In genomic region chr17:30878626-30879025, GRCm38 (mm10) we compare ENCODE assay signal across 31 mouse cellular contexts. TPM values are rescaled to one million over a fixed set of nuclear protein-coding genes. Genes with fewer than 3 reads are reported as not detected.
DNase-seq lines count a peak whose midpoint lies in the region; ATAC-seq lines count a peak whose summit lies in the region.
"Had no signal": no experiment of that assay in that cellular context is flagged by ENCODE, and none has a peak within 500 bp of the region (broad histone marks: within the 10 kb centered on the region; RNA-seq: fewer than 3 reads in every experiment).

No protein-coding gene starts in this region.

- no peaks in the 10 kb centered on the region for H3K9me3 ChIP-seq in liver, embryonic 11.5 days (ENCODE audit: control insufficient read depth, low read length)
- peaks cover 3% of the 10 kb centered on the region; the same call in 1 of the 2 replicates for H3K9me3 ChIP-seq in midbrain, embryonic 11.5 days (ENCODE audit: control insufficient read depth, low read length)
- H3K9me3 ChIP-seq in midbrain, embryonic 14.5 days (ENCODE audit: control insufficient read depth, low read length), result no peaks in the 10 kb centered on the region
- H3K9me3 ChIP-seq: midbrain, embryonic 15.5 days; neural tube, embryonic 15.5 days had no signal

- H3K36me3 ChIP-seq in liver, embryonic 11.5 days (ENCODE audit: control insufficient read depth, insufficient read depth, low read length), result no peaks in the 10 kb centered on the region
- no peaks in the 10 kb centered on the region for H3K36me3 ChIP-seq in midbrain, embryonic 11.5 days (ENCODE audit: control insufficient read depth, insufficient read depth, low read length)
- H3K36me3 ChIP-seq in midbrain, embryonic 14.5 days (ENCODE audit: control insufficient read depth, insufficient read depth, low read length), result no peaks in the 10 kb centered on the region
- H3K36me3 ChIP-seq: midbrain, embryonic 15.5 days; neural tube, embryonic 15.5 days had no signal

- DNase-seq in liver, embryonic 11.5 days (ENCODE audit: low spot score), result no peak
- DNase-seq in liver (no peak), ZHBTc4 (ENCODE audit: low read depth, low spot score) (peak; percentile 96)
- DNase-seq in midbrain, embryonic 11.5 days (ENCODE audit: low spot score, missing footprints), result peak; percentile 78
- no peak for DNase-seq in midbrain, embryonic 14.5 days
- no peak for DNase-seq in yolk sac, embryonic 10.5 days (ENCODE audit: low spot score)
- DNase-seq: adrenal gland, postnatal 25 days; cerebellum, adult 2 months; cerebellum, postnatal 14 days; gastrocnemius, adult 2 months; gastrocnemius, postnatal 36 days; heart, adult 18-20 months; heart, postnatal 36 days; kidney, adult 9 months; kidney, postnatal 10 days; lung, embryonic 14.5 days; spleen, adult 18-20 months; thymus, adult 18-20 months; thymus, postnatal 25 days had no signal

- no peak overlapping the region for H3K27ac ChIP-seq in liver, embryonic 11.5 days (ENCODE audit: low read depth, low read length)
- H3K27ac ChIP-seq in midbrain, embryonic 11.5 days (ENCODE audit: low read depth, low read length), result no peak overlapping the region
- no peak overlapping the region for H3K27ac ChIP-seq in midbrain, embryonic 14.5 days (replicated peaks; ENCODE audit: low read depth, low read length)
- H3K27ac ChIP-seq: gastrocnemius, adult 2 months; hindbrain, embryonic 14.5 days; midbrain, embryonic 15.5 days; neural tube, embryonic 15.5 days; stomach, postnatal 0 days had no signal

- WGBS in liver, embryonic 11.5 days, result 18% methylated on average over 6 of the region's 6 CpGs
- WGBS in midbrain, embryonic 11.5 days, result 34% methylated on average over 6 of the region's 6 CpGs
- WGBS in midbrain, embryonic 14.5 days, result 22% methylated on average over 6 of the region's 6 CpGs

- H3K4me3 ChIP-seq in liver, embryonic 11.5 days (ENCODE audit: low read depth, low read length), result no peak overlapping the region
- H3K4me3 ChIP-seq in midbrain, embryonic 11.5 days (ENCODE audit: low read depth, low read length), result no peak overlapping the region
- H3K4me3 ChIP-seq in midbrain, embryonic 14.5 days (replicated peaks; ENCODE audit: low read depth, low read length), result no peak overlapping the region
- H3K4me3 ChIP-seq: erythroblast, embryonic 14.5 days; gastrocnemius, adult 2 months; megakaryocyte, embryonic 14.5 days; midbrain, embryonic 15.5 days; neural tube, embryonic 15.5 days had no signal

- H3K4me2 ChIP-seq in liver, embryonic 11.5 days, result 0 out of 2 replicates have a peak overlapping the region, but pooled peaks have one; percentile 2
- H3K4me2 ChIP-seq in midbrain, embryonic 11.5 days, result no peak overlapping the region
- H3K4me2 ChIP-seq in midbrain, embryonic 14.5 days (ENCODE audit: low read length), result no peak overlapping the region
- H3K4me2 ChIP-seq: heart, embryonic 11.5 days; hindbrain, embryonic 14.5 days; lung, embryonic 14.5 days; midbrain, embryonic 15.5 days; neural tube, embryonic 15.5 days had no signal

- H3K27me3 ChIP-seq in liver, embryonic 11.5 days (replicated peaks; ENCODE audit: control insufficient read depth, insufficient read depth, low read length), result no peaks in the 10 kb centered on the region
- H3K27me3 ChIP-seq in midbrain, embryonic 11.5 days (ENCODE audit: control insufficient read depth, insufficient read depth, low read length), result no peaks in the 10 kb centered on the region
- H3K27me3 ChIP-seq in midbrain, embryonic 14.5 days (ENCODE audit: control insufficient read depth, insufficient read depth, low read length), result no peaks in the 10 kb centered on the region
- H3K27me3 ChIP-seq: midbrain, embryonic 15.5 days; neural tube, embryonic 15.5 days had no signal

- H3K9ac ChIP-seq in liver, embryonic 11.5 days (ENCODE audit: low read depth, low read length), result no peak overlapping the region
- no peak overlapping the region for H3K9ac ChIP-seq in midbrain, embryonic 11.5 days (ENCODE audit: low read length)
- no peak overlapping the region for H3K9ac ChIP-seq in midbrain, embryonic 14.5 days (replicated peaks; ENCODE audit: low read length)
- H3K9ac ChIP-seq: hindbrain, embryonic 14.5 days; lung, embryonic 14.5 days; midbrain, embryonic 15.5 days; neural tube, embryonic 15.5 days had no signal

- ATAC-seq in liver, embryonic 11.5 days (replicated peaks; ENCODE audit: low FRiP score), result peak; percentile 15; the same call in 1 of the 2 replicates
- no peak for ATAC-seq in midbrain, embryonic 11.5 days (ENCODE audit: low FRiP score)
- no peak for ATAC-seq in midbrain, embryonic 14.5 days (ENCODE audit: low FRiP score, low TSS enrichment)
- ATAC-seq in megakaryocyte-erythroid progenitor cell, adult 5-6 weeks (replicated peaks; ENCODE audit: low FRiP score, low TSS enrichment, poor library complexity, severe bottlenecking), result no peak
- ATAC-seq: forebrain, embryonic 16.5 days; intestine, postnatal 0 days; midbrain, embryonic 15.5 days; Patski had no signal

- peaks cover 4% of the 10 kb centered on the region for H3K4me1 ChIP-seq in liver, embryonic 11.5 days (replicated peaks; ENCODE audit: control insufficient read depth, insufficient read depth, low read length)
- peaks cover 17% of the 10 kb centered on the region for H3K4me1 ChIP-seq in midbrain, embryonic 11.5 days (ENCODE audit: control insufficient read depth, insufficient read depth, low read length)
- peaks cover 15% of the 10 kb centered on the region for H3K4me1 ChIP-seq in midbrain, embryonic 14.5 days (ENCODE audit: control insufficient read depth, insufficient read depth, low read length)

RNA-seq across cellular contexts. Expression of gene Glp1r, which starts 23.0 kb away (rescaled TPM):
- polyA plus RNA-seq in liver, embryonic 11.5 days (2014; fragmentation: Nextera tagmentation; extraction: Ambion mirVana), result 0.08 and 0.13 TPM in 2 replicates
- 0.04 and 0.10 TPM in 2 replicates for polyA plus RNA-seq in midbrain, embryonic 11.5 days (2014; fragmentation: Nextera tagmentation; extraction: Ambion mirVana)
- polyA plus RNA-seq in midbrain, embryonic 14.5 days (2014; fragmentation: Nextera tagmentation; extraction: Ambion mirVana), result 0.46 and 0.58 TPM in 2 replicates
- not detected in 2 replicates for total RNA-seq in megakaryocyte-erythroid progenitor cell, adult 5-6 weeks (2014; fragmentation: Nextera tagmentation)
- not detected in 2 replicates for total RNA-seq in megakaryocyte-erythroid progenitor cell, adult 5-6 weeks (2017)
- total RNA-seq: gastrocnemius, adult 2 months; gastrocnemius, postnatal 36 days had no signal
- polyA plus RNA-seq: erythroblast, embryonic 14.5 days; limb, embryonic 11.5 days; Patski had no signal

Comparison
In these comparisons a context has a peak if more than half of its experiments do, and no peak if none do; other contexts are left out.
1. DNase-seq: peak in midbrain, embryonic 11.5 days (single experiment) and ZHBTc4 (single experiment); none in liver, embryonic 11.5 days (single experiment), liver (single experiment), midbrain, embryonic 14.5 days (single experiment) and yolk sac, embryonic 10.5 days (single experiment).